Mouse (Mus musculus) hindbrain, embryonic 11.5 days (tissue): ENCODE measurements around the gene Ptpn4. TPM values are rescaled to one million over a fixed set of nuclear protein-coding genes. Genes with fewer than 3 reads are reported as not detected.

ENCODE experiments used
- ATAC-seq: fragments of 200-750 bp; cut with Nextera tagmentation; 2 replicates; pipeline ENCODE4 v1.8.0; 2017; ENCODE audit warnings: mild to moderate bottlenecking, moderate TSS enrichment, moderate library complexity; ENCODE audit not compliant: low FRiP score
- DNase-seq: peaks from one replicate; pipeline ENCODE4 v3.0.0-alpha.2; 2015; ENCODE audit warnings: low spot score
- H3K27ac ChIP-seq: fragments of 300-500 bp; sonication (generic); 2 replicates; pipeline ENCODE4 v1.5.1; 2014; ENCODE audit warnings: mild to moderate bottlenecking, low read depth, low read length
- H3K27me3 ChIP-seq: fragments of 300-500 bp; sonication (generic); 2 replicates; pipeline ENCODE4 v1.6.1; 2014; ENCODE audit warnings: mild to moderate bottlenecking, low read length, moderate library complexity, mixed read lengths; ENCODE audit not compliant: control insufficient read depth, insufficient read depth
- H3K36me3 ChIP-seq: fragments of 300-500 bp; sonication (generic); 2 replicates; pipeline ENCODE4 v1.6.1; 2014; ENCODE audit warnings: mild to moderate bottlenecking, low read length, moderate library complexity, mixed read lengths; ENCODE audit not compliant: control insufficient read depth, insufficient read depth
- H3K4me1 ChIP-seq: fragments of 300-500 bp; sonication (generic); replicated peaks from 2 replicates; pipeline ENCODE4 v1.6.1; 2014; ENCODE audit warnings: low read length, mixed read lengths; ENCODE audit not compliant: control insufficient read depth, insufficient read depth
- H3K4me2 ChIP-seq: fragments of 300-500 bp; sonication (generic); replicated peaks from 2 replicates; pipeline ENCODE4 v1.6.1; 2014; ENCODE audit warnings: mild to moderate bottlenecking, low read depth, low read length
- H3K4me3 ChIP-seq: fragments of 300-500 bp; sonication (generic); 2 replicates; pipeline ENCODE4 v1.5.1; 2014; ENCODE audit warnings: low read depth, low read length
- H3K9ac ChIP-seq: fragments of 300-500 bp; sonication (generic); 2 replicates; pipeline ENCODE4 v1.6.1; 2014; ENCODE audit warnings: low read depth, low read length
- H3K9me3 ChIP-seq: fragments of 300-500 bp; sonication (generic); 2 replicates; pipeline ENCODE4 v1.6.1; 2016; ENCODE audit warnings: low read length; ENCODE audit not compliant: control insufficient read depth
- WGBS: fragments of 180-500 bp; shearing (Covaris S2); extraction: QIAGEN DNeasy Blood & Tissue Kit; methylation state at CpG from one replicate; pipeline ENCODE4 v1.1.7; 2014; 5-methylcytosine and 5-hydroxymethylcytosine counted together
- polyA plus RNA-seq: library from polyadenylated mRNA; unstranded; fragments of >200 nt; fragmentation: Nextera tagmentation; extraction: Ambion mirVana; gene quantifications from 2 replicates; pipeline ENCODE4 v1.2.1, GENCODE M21; 2014

Ptpn4 gene
- polyA plus RNA-seq, 1 experiment from 2014 or later, result 18.9 TPM

- DNase-seq (no peak), ATAC-seq (no peak)
- H3K9ac ChIP-seq, result no peak overlapping the region
- no peak overlapping the region for H3K4me2 ChIP-seq
- H3K9me3 ChIP-seq, result no peaks in the 10 kb centered on the region
- WGBS, result 93% methylated on average over 1 of the region's 1 CpGs
- H3K36me3 ChIP-seq, result no peaks in the 10 kb centered on the region
- no peaks in the 10 kb centered on the region for H3K27me3 ChIP-seq
- no peaks in the 10 kb centered on the region for H3K4me1 ChIP-seq
- H3K4me3 ChIP-seq, result no peak overlapping the region
- no peak overlapping the region for H3K27ac ChIP-seq
Measured at GRCm38 (mm10) chr1:119790616-119791015, 46.8 kb downstream of the Ptpn4 start.

GRCm38 (mm10) chr1:119775915-119776314 lies 61.5 kb downstream of the Ptpn4 start:
- no peak overlapping the region for H3K9ac ChIP-seq
- H3K27me3 ChIP-seq, result no peaks in the 10 kb centered on the region
- H3K4me3 ChIP-seq, result no peak overlapping the region
- H3K4me2 ChIP-seq, result no peak overlapping the region
- ATAC-seq, result no peak
- WGBS, result 84% methylated on average over 2 of the region's 2 CpGs
- no peak for DNase-seq
- H3K27ac ChIP-seq, result no peak overlapping the region
- H3K4me1 ChIP-seq, result no peaks in the 10 kb centered on the region
- no peaks in the 10 kb centered on the region for H3K36me3 ChIP-seq
- no peaks in the 10 kb centered on the region for H3K9me3 ChIP-seq

- no peaks in the 10 kb centered on the region for H3K4me1 ChIP-seq
- no peak overlapping the region for H3K4me2 ChIP-seq
- peaks cover 4% of the 10 kb centered on the region for H3K36me3 ChIP-seq
- no peak for DNase-seq
- no peaks in the 10 kb centered on the region; the same call in 1 of the 2 replicates for H3K9me3 ChIP-seq
- H3K27me3 ChIP-seq, result no peaks in the 10 kb centered on the region
- H3K4me3 ChIP-seq, result no peak overlapping the region
- H3K9ac ChIP-seq, result no peak overlapping the region
- ATAC-seq, result no peak
- H3K27ac ChIP-seq, result no peak overlapping the region
Measured at GRCm38 (mm10) chr1:119735692-119736091, 101.7 kb downstream of the Ptpn4 start.

GRCm38 (mm10) chr1:119734801-119735200 lies 102.6 kb downstream of the Ptpn4 start:
- WGBS, result 93% methylated on average over 1 of the region's 1 CpGs
- H3K36me3 ChIP-seq, result peaks cover 2% of the 10 kb centered on the region; the same call in 1 of the 2 replicates
- H3K27ac ChIP-seq, result no peak overlapping the region
- no peaks in the 10 kb centered on the region for H3K27me3 ChIP-seq
- no peak overlapping the region for H3K4me2 ChIP-seq
- H3K9ac ChIP-seq, result no peak overlapping the region
- no peak for DNase-seq
- H3K4me3 ChIP-seq, result no peak overlapping the region
- H3K4me1 ChIP-seq, result no peaks in the 10 kb centered on the region
- no peak for ATAC-seq
- H3K9me3 ChIP-seq, result no peaks in the 10 kb centered on the region

GRCm38 (mm10) chr1:119731166-119731565 lies 106.2 kb downstream of the Ptpn4 start:
- H3K9ac ChIP-seq, result no peak overlapping the region
- ATAC-seq (no peak), DNase-seq (no peak)
- H3K27ac ChIP-seq, result no peak overlapping the region
- no peaks in the 10 kb centered on the region for H3K4me1 ChIP-seq
- no peaks in the 10 kb centered on the region for H3K36me3 ChIP-seq
- no peak overlapping the region for H3K4me3 ChIP-seq
- H3K27me3 ChIP-seq, result no peaks in the 10 kb centered on the region
- no peak overlapping the region for H3K4me2 ChIP-seq
- no peaks in the 10 kb centered on the region for H3K9me3 ChIP-seq
- WGBS, result 82% methylated on average over 2 of the region's 2 CpGs

GRCm38 (mm10) chr1:119713017-119713416 lies 124.4 kb downstream of the Ptpn4 start:
- Histone ChIP-seq H3K4me2 (no peak overlapping the region), H3K27ac (no peak overlapping the region), H3K4me3 (no peak overlapping the region), H3K27me3 (no peaks in the 10 kb centered on the region), H3K4me1 (no peaks in the 10 kb centered on the region), H3K9me3 (no peaks in the 10 kb centered on the region), H3K9ac (no peak overlapping the region), H3K36me3 (no peaks in the 10 kb centered on the region)
- ATAC-seq, result no peak
- WGBS, result 93% methylated on average over 2 of the region's 2 CpGs
- DNase-seq, result no peak

- no peaks in the 10 kb centered on the region for H3K4me1 ChIP-seq
- no peaks in the 10 kb centered on the region for H3K27me3 ChIP-seq
- H3K9ac ChIP-seq, result no peak overlapping the region
- ATAC-seq (no peak), DNase-seq (no peak)
- no peaks in the 10 kb centered on the region for H3K9me3 ChIP-seq
- no peak overlapping the region for H3K27ac ChIP-seq
- no peak overlapping the region for H3K4me3 ChIP-seq
- no peaks in the 10 kb centered on the region for H3K36me3 ChIP-seq
- no peak overlapping the region for H3K4me2 ChIP-seq
- WGBS, result 93% methylated on average over 4 of the region's 4 CpGs
Measured at GRCm38 (mm10) chr1:119706471-119707217, 130.8 kb downstream of the Ptpn4 start.

- Histone ChIP-seq H3K4me3 (no peak overlapping the region), H3K36me3 (no peaks in the 10 kb centered on the region), H3K27ac (no peak overlapping the region), H3K4me1 (no peaks in the 10 kb centered on the region), H3K27me3 (no peaks in the 10 kb centered on the region), H3K9ac (no peak overlapping the region), H3K4me2 (no peak overlapping the region), H3K9me3 (no peaks in the 10 kb centered on the region)
- no peak for ATAC-seq
- no peak for DNase-seq
- WGBS, result 95% methylated on average over 1 of the region's 1 CpGs
Measured at GRCm38 (mm10) chr1:119696860-119697259, 140.6 kb downstream of the Ptpn4 start.

GRCm38 (mm10) chr1:119685773-119686558 lies 151.4 kb downstream of the Ptpn4 start:
- Histone ChIP-seq H3K36me3 (no peaks in the 10 kb centered on the region), H3K4me2 (no peak overlapping the region), H3K9ac (no peak overlapping the region), H3K27me3 (no peaks in the 10 kb centered on the region), H3K4me3 (no peak overlapping the region), H3K4me1 (no peaks in the 10 kb centered on the region), H3K9me3 (no peaks in the 10 kb centered on the region), H3K27ac (no peak overlapping the region)
- ATAC-seq, result no peak
- DNase-seq, result no peak
- WGBS, result 90% methylated on average over 3 of the region's 3 CpGs
